Mouse (Mus musculus): ENCODE results near the gene Skint5.

DNA sequence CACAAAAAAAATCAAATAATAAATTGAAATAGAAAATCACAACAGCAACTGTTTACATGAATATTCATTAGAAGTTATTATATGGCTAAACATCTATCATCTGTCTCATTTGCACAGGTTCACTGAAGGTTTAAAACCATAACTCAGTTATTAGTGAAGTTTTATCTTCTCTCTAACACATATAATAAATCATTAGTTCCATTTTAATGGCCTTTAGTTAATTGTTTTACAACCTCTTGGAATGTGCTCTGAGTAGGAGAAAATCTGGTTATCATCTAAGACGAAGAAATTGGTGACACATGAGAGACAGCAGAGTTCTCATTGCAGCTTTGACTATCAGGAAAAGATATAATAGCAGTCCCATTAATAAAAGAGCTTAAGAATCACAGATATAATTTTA lies 235.1 kb downstream of the Skint5 start:
- TF ChIP-seq GATA1 (IDR thresholded peaks at IDR 0.05; ENCODE audit: low read length) (no peak), TAL1 (IDR thresholded peaks at IDR 0.05; ENCODE audit: low read length) (no peak)

Data from erythroblast, embryonic 14.5 days (primary cell).